Comparison of ENCODE assay signal across 11 mouse cellular contexts in genomic region chr15:102097991-102098555, GRCm38 (mm10). TPM values are rescaled to one million over a fixed set of nuclear protein-coding genes. Genes with fewer than 3 reads are reported as not detected.
DNase-seq lines count a peak whose midpoint lies in the region; ATAC-seq and TF ChIP-seq lines count a peak whose summit lies in the region.
"Had no signal": no experiment of that assay in that cellular context is flagged by ENCODE, and none has a peak within 500 bp of the region (broad histone marks: within the 10 kb centered on the region; RNA-seq: fewer than 3 reads in every experiment).

No protein-coding gene starts in this region.

- no peaks in the 10 kb centered on the region for H3K9me3 ChIP-seq in kidney, embryonic 16.5 days (ENCODE audit: low read length)
- H3K9me3 ChIP-seq in kidney, embryonic 14.5 days (ENCODE audit: control insufficient read depth, low read length), result no peaks in the 10 kb centered on the region
- H3K9me3 ChIP-seq in limb, embryonic 14.5 days (ENCODE audit: control insufficient read depth, low read length), result no peaks in the 10 kb centered on the region
- H3K9me3 ChIP-seq in forebrain, embryonic 12.5 days, result no peaks in the 10 kb centered on the region
- H3K9me3 ChIP-seq: liver, embryonic 15.5 days had no signal

- no peaks in the 10 kb centered on the region for H3K27me3 ChIP-seq in kidney, embryonic 16.5 days (ENCODE audit: insufficient read depth, low read length)
- no peaks in the 10 kb centered on the region for H3K27me3 ChIP-seq in kidney, embryonic 14.5 days (ENCODE audit: control insufficient read depth, insufficient read depth, low read length)
- no peaks in the 10 kb centered on the region for H3K27me3 ChIP-seq in limb, embryonic 14.5 days (ENCODE audit: control insufficient read depth, insufficient read depth, low read length)
- peaks cover 38% of the 10 kb centered on the region for H3K27me3 ChIP-seq in forebrain, embryonic 12.5 days

- 39% methylated on average over 5 of the region's 5 CpGs for WGBS in kidney, embryonic 16.5 days
- 35% methylated on average over 5 of the region's 5 CpGs for WGBS in kidney, embryonic 14.5 days
- 25% methylated on average over 5 of the region's 5 CpGs for WGBS in limb, embryonic 14.5 days
- WGBS in forebrain, embryonic 12.5 days, result 40% methylated on average over 5 of the region's 5 CpGs

- H3K4me1 ChIP-seq in kidney, embryonic 16.5 days (ENCODE audit: insufficient read depth, low read length), result peaks cover 50% of the 10 kb centered on the region
- H3K4me1 ChIP-seq in kidney, embryonic 14.5 days (ENCODE audit: control insufficient read depth, insufficient read depth, low read length), result peaks cover 39% of the 10 kb centered on the region
- peaks cover 28% of the 10 kb centered on the region for H3K4me1 ChIP-seq in brown adipose tissue, adult 24 weeks (ENCODE audit: control insufficient read depth, insufficient read depth, insufficient read length, low read length)
- H3K4me1 ChIP-seq in limb, embryonic 14.5 days (ENCODE audit: control insufficient read depth, insufficient read depth, low read length), result peaks cover 46% of the 10 kb centered on the region
- H3K4me1 ChIP-seq in forebrain, embryonic 12.5 days, result peaks cover 49% of the 10 kb centered on the region

- no peak overlapping the region for H3K4me3 ChIP-seq in kidney, embryonic 16.5 days (ENCODE audit: low read length)
- no peak overlapping the region for H3K4me3 ChIP-seq in kidney, embryonic 14.5 days (ENCODE audit: low read length)
- H3K4me3 ChIP-seq in brown adipose tissue, adult 24 weeks (ENCODE audit: insufficient read depth, low read depth, low read length), result peak overlapping the region; percentile 29
- no peak overlapping the region for H3K4me3 ChIP-seq in limb, embryonic 14.5 days (replicated peaks; ENCODE audit: low read length)
- H3K4me3 ChIP-seq in forebrain, embryonic 12.5 days (replicated peaks), result no peak overlapping the region
- H3K4me3 ChIP-seq: liver, embryonic 15.5 days had no signal

- DNase-seq in forelimb bud, embryonic 11.5 days (ENCODE audit: low read depth, low spot score), result peak; percentile 63
- DNase-seq in limb, embryonic 14.5 days (ENCODE audit: low spot score), result peak; percentile 74
- DNase-seq: kidney, postnatal 36 days; thymus, postnatal 4 days had no signal

- no peak overlapping the region for H3K9ac ChIP-seq in kidney, embryonic 16.5 days (replicated peaks; ENCODE audit: low read length)
- H3K9ac ChIP-seq in kidney, embryonic 14.5 days (ENCODE audit: low read depth, low read length), result no peak overlapping the region
- no peak overlapping the region for H3K9ac ChIP-seq in limb, embryonic 14.5 days (ENCODE audit: low read depth, low read length, severe bottlenecking)
- H3K9ac ChIP-seq in forebrain, embryonic 12.5 days, result no peak overlapping the region
- H3K9ac ChIP-seq: liver, embryonic 15.5 days had no signal

- H3K4me2 ChIP-seq in kidney, embryonic 16.5 days (replicated peaks; ENCODE audit: low read depth, low read length), result no peak overlapping the region
- no peak overlapping the region for H3K4me2 ChIP-seq in kidney, embryonic 14.5 days (replicated peaks; ENCODE audit: low read depth, low read length)
- peak overlapping the region; percentile 78; the same call in 1 of the 2 replicates for H3K4me2 ChIP-seq in limb, embryonic 14.5 days (replicated peaks; ENCODE audit: low read depth, low read length, severe bottlenecking)
- no peak overlapping the region for H3K4me2 ChIP-seq in forebrain, embryonic 12.5 days
- H3K4me2 ChIP-seq: liver, embryonic 15.5 days had no signal

- peak overlapping the region; percentile 34; the same call in 1 of the 2 replicates for H3K27ac ChIP-seq in kidney, embryonic 16.5 days (ENCODE audit: low read length)
- no peak overlapping the region for H3K27ac ChIP-seq in kidney, embryonic 14.5 days (ENCODE audit: low read depth, low read length)
- H3K27ac ChIP-seq in brown adipose tissue, adult 24 weeks (replicated peaks; ENCODE audit: low read depth, low read length), result peak overlapping the region; percentile 79
- H3K27ac ChIP-seq in limb, embryonic 14.5 days (replicated peaks; ENCODE audit: low read depth, low read length), result peak overlapping the region; percentile 64
- H3K27ac ChIP-seq in forebrain, embryonic 12.5 days, result no peak overlapping the region
- H3K27ac ChIP-seq: liver, embryonic 15.5 days had no signal

- no peak for TF ChIP-seq POLR2A in limb, embryonic 14.5 days (IDR thresholded peaks at IDR 0.05; ENCODE audit: borderline replicate concordance, extremely low read depth, insufficient read depth, insufficient read length)

- H3K36me3 ChIP-seq in kidney, embryonic 16.5 days (ENCODE audit: insufficient read depth, low read length), result peaks cover 41% of the 10 kb centered on the region
- H3K36me3 ChIP-seq in kidney, embryonic 14.5 days (ENCODE audit: control insufficient read depth, insufficient read depth, low read length), result peaks cover 48% of the 10 kb centered on the region
- peaks cover 47% of the 10 kb centered on the region for H3K36me3 ChIP-seq in limb, embryonic 14.5 days (ENCODE audit: control insufficient read depth, insufficient read depth, low read length)
- H3K36me3 ChIP-seq in forebrain, embryonic 12.5 days (replicated peaks), result peaks cover 54% of the 10 kb centered on the region

- ATAC-seq in kidney, embryonic 16.5 days (ENCODE audit: low FRiP score, low TSS enrichment), result no peak
- ATAC-seq in kidney, embryonic 14.5 days (ENCODE audit: low FRiP score, low TSS enrichment), result no peak
- no peak for ATAC-seq in limb, embryonic 14.5 days (ENCODE audit: low FRiP score, low read depth)
- ATAC-seq in erythroblast, adult 5-6 weeks (replicated peaks; ENCODE audit: low FRiP score, poor library complexity, severe bottlenecking), result no peak
- no peak for ATAC-seq in granulocyte monocyte progenitor cell, adult 5-6 weeks (replicated peaks; ENCODE audit: poor library complexity, severe bottlenecking)
- no peak for ATAC-seq in forebrain, embryonic 12.5 days (ENCODE audit: low FRiP score)

RNA-seq across cellular contexts. Expression of gene Tns2, which starts 2.1 kb away (rescaled TPM):
- polyA plus RNA-seq in kidney, embryonic 16.5 days (2015; fragmentation: Nextera tagmentation; extraction: Ambion mirVana), result 51.2 and 56.3 TPM in 2 replicates
- 39.1 and 46.6 TPM in 2 replicates for polyA plus RNA-seq in kidney, embryonic 14.5 days (2014; fragmentation: Nextera tagmentation; extraction: Ambion mirVana)
- 49.0 and 90.1 TPM in 2 replicates for polyA plus RNA-seq in brown adipose tissue, adult 24 weeks (2012; ENCODE audit: insufficient read depth, insufficient read length, missing spikeins)
- 114 and 134 TPM in 2 replicates for polyA plus RNA-seq in limb, embryonic 14.5 days (2012; rRNA removed)
- polyA plus RNA-seq in limb, embryonic 14.5 days (2014; fragmentation: Nextera tagmentation; extraction: Ambion mirVana), result 62.5 and 66.3 TPM in 2 replicates
- total RNA-seq in erythroblast, adult 5-6 weeks (2015; ENCODE audit: low replicate concordance), result not detected in 2 replicates
- total RNA-seq in erythroblast, adult 5-6 weeks (2017; ENCODE audit: low replicate concordance), result not detected in 2 replicates
- 0.17 TPM in 1 of 2 replicates, not detected in the other for total RNA-seq in granulocyte monocyte progenitor cell, adult 5-6 weeks (2014; fragmentation: Nextera tagmentation)
- not detected in 2 replicates for total RNA-seq in granulocyte monocyte progenitor cell, adult 5-6 weeks (2017)
- 7.9 and 8.2 TPM in 2 replicates for polyA plus RNA-seq in forebrain, embryonic 12.5 days (2016; fragmentation: Nextera tagmentation; extraction: Ambion mirVana)

RNA-seq across cellular contexts. Expression of gene Eif4b, which starts 24.5 kb away (rescaled TPM):
- polyA plus RNA-seq in kidney, embryonic 16.5 days (2015; fragmentation: Nextera tagmentation; extraction: Ambion mirVana), result 137 and 140 TPM in 2 replicates
- polyA plus RNA-seq in kidney, embryonic 14.5 days (2014; fragmentation: Nextera tagmentation; extraction: Ambion mirVana), result 85.1 and 139 TPM in 2 replicates
- polyA plus RNA-seq in brown adipose tissue, adult 24 weeks (2012; ENCODE audit: insufficient read depth, insufficient read length, missing spikeins), result 47.9 and 93.9 TPM in 2 replicates
- polyA plus RNA-seq in limb, embryonic 14.5 days (2012; rRNA removed), result 165 and 199 TPM in 2 replicates
- polyA plus RNA-seq in limb, embryonic 14.5 days (2014; fragmentation: Nextera tagmentation; extraction: Ambion mirVana), result 133 and 134 TPM in 2 replicates
- 35.4 and 35.9 TPM in 2 replicates for total RNA-seq in erythroblast, adult 5-6 weeks (2015; ENCODE audit: low replicate concordance)
- 58.0 and 81.1 TPM in 2 replicates for total RNA-seq in erythroblast, adult 5-6 weeks (2017; ENCODE audit: low replicate concordance)
- 244 and 264 TPM in 2 replicates for total RNA-seq in granulocyte monocyte progenitor cell, adult 5-6 weeks (2014; fragmentation: Nextera tagmentation)
- 450 TPM in 2 replicates for total RNA-seq in granulocyte monocyte progenitor cell, adult 5-6 weeks (2017)
- polyA plus RNA-seq in forebrain, embryonic 12.5 days (2016; fragmentation: Nextera tagmentation; extraction: Ambion mirVana), result 109 TPM in 2 replicates

RNA-seq across cellular contexts. Expression of gene Spryd3, which starts 38.0 kb away (rescaled TPM):
- polyA plus RNA-seq in kidney, embryonic 16.5 days (2015; fragmentation: Nextera tagmentation; extraction: Ambion mirVana), result 19.0 and 22.4 TPM in 2 replicates
- 9.0 and 11.1 TPM in 2 replicates for polyA plus RNA-seq in kidney, embryonic 14.5 days (2014; fragmentation: Nextera tagmentation; extraction: Ambion mirVana)
- 8.6 and 12.8 TPM in 2 replicates for polyA plus RNA-seq in brown adipose tissue, adult 24 weeks (2012; ENCODE audit: insufficient read depth, insufficient read length, missing spikeins)
- 37.4 and 39.8 TPM in 2 replicates for polyA plus RNA-seq in limb, embryonic 14.5 days (2012; rRNA removed)
- polyA plus RNA-seq in limb, embryonic 14.5 days (2014; fragmentation: Nextera tagmentation; extraction: Ambion mirVana), result 18.7 and 18.9 TPM in 2 replicates
- 3.8 TPM in 1 of 2 replicates, not detected in the other for total RNA-seq in erythroblast, adult 5-6 weeks (2015; ENCODE audit: low replicate concordance)
- total RNA-seq in erythroblast, adult 5-6 weeks (2017; ENCODE audit: low replicate concordance), result 2.1 and 4.7 TPM in 2 replicates
- 10.9 and 12.6 TPM in 2 replicates for total RNA-seq in granulocyte monocyte progenitor cell, adult 5-6 weeks (2014; fragmentation: Nextera tagmentation)
- total RNA-seq in granulocyte monocyte progenitor cell, adult 5-6 weeks (2017), result 13.2 and 24.2 TPM in 2 replicates
- polyA plus RNA-seq in forebrain, embryonic 12.5 days (2016; fragmentation: Nextera tagmentation; extraction: Ambion mirVana), result 19.1 and 19.6 TPM in 2 replicates

RNA-seq across cellular contexts. Expression of gene Igfbp6, which starts 46.1 kb away (rescaled TPM):
- 33.0 and 33.9 TPM in 2 replicates for polyA plus RNA-seq in kidney, embryonic 16.5 days (2015; fragmentation: Nextera tagmentation; extraction: Ambion mirVana)
- polyA plus RNA-seq in kidney, embryonic 14.5 days (2014; fragmentation: Nextera tagmentation; extraction: Ambion mirVana), result 24.0 and 27.1 TPM in 2 replicates
- 30.2 and 52.1 TPM in 2 replicates for polyA plus RNA-seq in brown adipose tissue, adult 24 weeks (2012; ENCODE audit: insufficient read depth, insufficient read length, missing spikeins)
- polyA plus RNA-seq in limb, embryonic 14.5 days (2012; rRNA removed), result 6.2 and 8.1 TPM in 2 replicates
- 11.7 and 11.9 TPM in 2 replicates for polyA plus RNA-seq in limb, embryonic 14.5 days (2014; fragmentation: Nextera tagmentation; extraction: Ambion mirVana)
- total RNA-seq in erythroblast, adult 5-6 weeks (2015; ENCODE audit: low replicate concordance), result 1.5 TPM in 1 of 2 replicates, not detected in the other
- total RNA-seq in erythroblast, adult 5-6 weeks (2017; ENCODE audit: low replicate concordance), result not detected in 2 replicates
- not detected in 2 replicates for total RNA-seq in granulocyte monocyte progenitor cell, adult 5-6 weeks (2014; fragmentation: Nextera tagmentation)
- not detected in 2 replicates for total RNA-seq in granulocyte monocyte progenitor cell, adult 5-6 weeks (2017)
- 0.24 and 0.79 TPM in 2 replicates for polyA plus RNA-seq in forebrain, embryonic 12.5 days (2016; fragmentation: Nextera tagmentation; extraction: Ambion mirVana)

RNA-seq across cellular contexts. Expression of gene Soat2, which starts 52.3 kb away (rescaled TPM):
- 0.40 and 0.41 TPM in 2 replicates for polyA plus RNA-seq in kidney, embryonic 16.5 days (2015; fragmentation: Nextera tagmentation; extraction: Ambion mirVana)
- polyA plus RNA-seq in kidney, embryonic 14.5 days (2014; fragmentation: Nextera tagmentation; extraction: Ambion mirVana), result 0.11 and 0.28 TPM in 2 replicates
- polyA plus RNA-seq in brown adipose tissue, adult 24 weeks (2012; ENCODE audit: insufficient read depth, insufficient read length, missing spikeins), result not detected in 2 replicates
- 0.87 and 1.1 TPM in 2 replicates for polyA plus RNA-seq in limb, embryonic 14.5 days (2012; rRNA removed)
- polyA plus RNA-seq in limb, embryonic 14.5 days (2014; fragmentation: Nextera tagmentation; extraction: Ambion mirVana), result 0.48 and 0.76 TPM in 2 replicates
- total RNA-seq in erythroblast, adult 5-6 weeks (2015; ENCODE audit: low replicate concordance), result 1.0 TPM in 1 of 2 replicates, not detected in the other
- total RNA-seq in erythroblast, adult 5-6 weeks (2017; ENCODE audit: low replicate concordance), result 1.5 and 1.8 TPM in 2 replicates
- 0.85 and 0.97 TPM in 2 replicates for total RNA-seq in granulocyte monocyte progenitor cell, adult 5-6 weeks (2014; fragmentation: Nextera tagmentation)
- 0.15 and 0.56 TPM in 2 replicates for total RNA-seq in granulocyte monocyte progenitor cell, adult 5-6 weeks (2017)
- polyA plus RNA-seq in forebrain, embryonic 12.5 days (2016; fragmentation: Nextera tagmentation; extraction: Ambion mirVana), result 0.08 TPM in 1 of 2 replicates, not detected in the other

Comparison
In these comparisons a context has a peak if more than half of its experiments do, and no peak if none do; other contexts are left out.
1. H3K27ac ChIP-seq: peak in kidney, embryonic 16.5 days (single experiment), brown adipose tissue, adult 24 weeks (single experiment) and limb, embryonic 14.5 days (single experiment); none in kidney, embryonic 14.5 days (single experiment) and forebrain, embryonic 12.5 days (single experiment).